Mouse (Mus musculus): ENCODE measurements around the gene Chst8. TPM values are rescaled to one million over a fixed set of nuclear protein-coding genes. Genes with fewer than 3 reads are reported as not detected.

The Chst8 gene
- polyA plus RNA-seq, 1 experiment from 2014 or later, result 4.2 TPM

- no peak overlapping the region for H3K4me2 ChIP-seq (replicated peaks)
- no peaks in the 10 kb centered on the region for H3K9me3 ChIP-seq (replicated peaks)
- 0 out of 2 replicates have a peak, but pooled peaks cover 2% of the 10 kb centered on the region for H3K27me3 ChIP-seq
- WGBS, result 48% methylated on average over 7 of the region's 7 CpGs
- H3K4me1 ChIP-seq, result no peaks in the 10 kb centered on the region; the same call in 1 of the 2 replicates
- no peaks in the 10 kb centered on the region for H3K36me3 ChIP-seq
- no peak overlapping the region for H3K27ac ChIP-seq (replicated peaks)
- no peak for ATAC-seq (ENCODE audit: insufficient number of reproducible peaks, low FRiP score, low TSS enrichment, low read depth)
- no peak overlapping the region for H3K9ac ChIP-seq
- no peak overlapping the region for H3K4me3 ChIP-seq (replicated peaks)
Observed at GRCm38 (mm10) chr7:34750350-34750749, 62.2 kb downstream of the Chst8 start.

- no peaks in the 10 kb centered on the region; the same call in 1 of the 2 replicates for H3K4me1 ChIP-seq
- H3K27ac ChIP-seq (replicated peaks), result no peak overlapping the region
- WGBS, result 52% methylated on average over 3 of the region's 3 CpGs
- H3K4me3 ChIP-seq (replicated peaks), result no peak overlapping the region
- no peak for ATAC-seq (ENCODE audit: insufficient number of reproducible peaks, low FRiP score, low TSS enrichment, low read depth)
- H3K4me2 ChIP-seq (replicated peaks), result no peak overlapping the region
- H3K27me3 ChIP-seq, result 0 out of 2 replicates have a peak, but pooled peaks cover 2% of the 10 kb centered on the region
- H3K9ac ChIP-seq, result no peak overlapping the region
- no peaks in the 10 kb centered on the region for H3K36me3 ChIP-seq
- no peaks in the 10 kb centered on the region for H3K9me3 ChIP-seq (replicated peaks)
Observed at GRCm38 (mm10) chr7:34749753-34750152, 62.8 kb downstream of the Chst8 start.

GRCm38 (mm10) chr7:34748501-34748900 lies 64.0 kb downstream of the Chst8 start:
- WGBS, result 69% methylated on average over 4 of the region's 4 CpGs

GRCm38 (mm10) chr7:34747661-34748060 lies 64.8 kb downstream of the Chst8 start:
- Histone ChIP-seq H3K27me3 (0 out of 2 replicates have a peak, but pooled peaks cover 2% of the 10 kb centered on the region), H3K4me1 (no peaks in the 10 kb centered on the region), H3K36me3 (no peaks in the 10 kb centered on the region), H3K9ac (no peak overlapping the region), H3K9me3 (replicated peaks) (no peaks in the 10 kb centered on the region), H3K27ac (replicated peaks) (no peak overlapping the region), H3K4me3 (replicated peaks) (no peak overlapping the region), H3K4me2 (replicated peaks) (no peak overlapping the region)
- ATAC-seq (ENCODE audit: insufficient number of reproducible peaks, low FRiP score, low TSS enrichment, low read depth), result no peak
- WGBS, result 72% methylated on average over 12 of the region's 12 CpGs

More at GRCm38 (mm10) chr7:34748501-34748900, 64.0 kb downstream of the Chst8 start:
- 0 out of 2 replicates have a peak, but pooled peaks cover 2% of the 10 kb centered on the region for H3K27me3 ChIP-seq
- ATAC-seq (ENCODE audit: insufficient number of reproducible peaks, low FRiP score, low TSS enrichment, low read depth), result no peak
- no peaks in the 10 kb centered on the region for H3K9me3 ChIP-seq (replicated peaks)
- no peak overlapping the region for H3K4me2 ChIP-seq (replicated peaks)
- H3K4me3 ChIP-seq (replicated peaks), result no peak overlapping the region
- H3K4me1 ChIP-seq, result no peaks in the 10 kb centered on the region; the same call in 1 of the 2 replicates
- H3K36me3 ChIP-seq, result no peaks in the 10 kb centered on the region
- no peak overlapping the region for H3K27ac ChIP-seq (replicated peaks)
- H3K9ac ChIP-seq, result no peak overlapping the region

GRCm38 (mm10) chr7:34746586-34746985 lies 65.9 kb downstream of the Chst8 start:
- Histone ChIP-seq H3K4me2 (replicated peaks) (no peak overlapping the region), H3K9me3 (replicated peaks) (no peaks in the 10 kb centered on the region), H3K36me3 (no peaks in the 10 kb centered on the region), H3K4me3 (replicated peaks) (no peak overlapping the region), H3K27me3 (0 out of 2 replicates have a peak, but pooled peaks cover 2% of the 10 kb centered on the region), H3K9ac (no peak overlapping the region), H3K4me1 (no peaks in the 10 kb centered on the region), H3K27ac (replicated peaks) (no peak overlapping the region)
- ATAC-seq (ENCODE audit: insufficient number of reproducible peaks, low FRiP score, low TSS enrichment, low read depth), result no peak
- WGBS, result 54% methylated on average over 6 of the region's 6 CpGs

- Histone ChIP-seq H3K4me3 (replicated peaks) (no peak overlapping the region), H3K36me3 (no peaks in the 10 kb centered on the region), H3K9ac (no peak overlapping the region), H3K4me1 (no peaks in the 10 kb centered on the region), H3K27me3 (0 out of 2 replicates have a peak, but pooled peaks cover under 1% of the 10 kb centered on the region), H3K4me2 (replicated peaks) (no peak overlapping the region), H3K9me3 (replicated peaks) (no peaks in the 10 kb centered on the region), H3K27ac (replicated peaks) (no peak overlapping the region)
- 48% methylated on average over 9 of the region's 9 CpGs for WGBS
- ATAC-seq (ENCODE audit: insufficient number of reproducible peaks, low FRiP score, low TSS enrichment, low read depth), result no peak
Observed at GRCm38 (mm10) chr7:34746165-34746564, 66.3 kb downstream of the Chst8 start.

- no peaks in the 10 kb centered on the region for H3K36me3 ChIP-seq
- H3K9me3 ChIP-seq (replicated peaks), result no peaks in the 10 kb centered on the region
- H3K4me2 ChIP-seq (replicated peaks), result no peak overlapping the region
- no peak for ATAC-seq (ENCODE audit: insufficient number of reproducible peaks, low FRiP score, low TSS enrichment, low read depth)
- no peak overlapping the region for H3K27ac ChIP-seq (replicated peaks)
- no peak overlapping the region for H3K4me3 ChIP-seq (replicated peaks)
- H3K27me3 ChIP-seq, result no peaks in the 10 kb centered on the region
- WGBS, result 77% methylated on average over 9 of the region's 9 CpGs
- no peak overlapping the region for H3K9ac ChIP-seq
- H3K4me1 ChIP-seq, result no peaks in the 10 kb centered on the region
Observed at GRCm38 (mm10) chr7:34745426-34745825, 67.1 kb downstream of the Chst8 start.

- Histone ChIP-seq H3K27ac (replicated peaks) (no peak overlapping the region), H3K36me3 (no peaks in the 10 kb centered on the region), H3K4me2 (replicated peaks) (no peak overlapping the region), H3K9ac (no peak overlapping the region), H3K27me3 (no peaks in the 10 kb centered on the region), H3K4me1 (no peaks in the 10 kb centered on the region), H3K9me3 (replicated peaks) (no peaks in the 10 kb centered on the region), H3K4me3 (replicated peaks) (no peak overlapping the region)
- WGBS, result 88% methylated on average over 8 of the region's 8 CpGs
- no peak for ATAC-seq (ENCODE audit: insufficient number of reproducible peaks, low FRiP score, low TSS enrichment, low read depth)
Observed at GRCm38 (mm10) chr7:34744994-34745393, 67.5 kb downstream of the Chst8 start.

GRCm38 (mm10) chr7:34743411-34744085 lies 69.0 kb downstream of the Chst8 start:
- no peaks in the 10 kb centered on the region for H3K27me3 ChIP-seq
- H3K4me2 ChIP-seq (replicated peaks), result no peak overlapping the region
- H3K9me3 ChIP-seq (replicated peaks), result no peaks in the 10 kb centered on the region
- H3K4me1 ChIP-seq, result no peaks in the 10 kb centered on the region
- no peak overlapping the region for H3K9ac ChIP-seq
- WGBS, result 82% methylated on average over 8 of the region's 8 CpGs
- no peaks in the 10 kb centered on the region for H3K36me3 ChIP-seq
- no peak for ATAC-seq (ENCODE audit: insufficient number of reproducible peaks, low FRiP score, low TSS enrichment, low read depth)
- H3K27ac ChIP-seq (replicated peaks), result no peak overlapping the region
- H3K4me3 ChIP-seq (replicated peaks), result no peak overlapping the region

- WGBS, result 93% methylated on average over 8 of the region's 8 CpGs
- no peak overlapping the region for H3K27ac ChIP-seq (replicated peaks)
- no peak overlapping the region for H3K4me3 ChIP-seq (replicated peaks)
- no peaks in the 10 kb centered on the region for H3K4me1 ChIP-seq
- H3K36me3 ChIP-seq, result no peaks in the 10 kb centered on the region
- ATAC-seq (ENCODE audit: insufficient number of reproducible peaks, low FRiP score, low TSS enrichment, low read depth), result no peak
- H3K9me3 ChIP-seq (replicated peaks), result no peaks in the 10 kb centered on the region
- H3K4me2 ChIP-seq (replicated peaks), result no peak overlapping the region
- no peak overlapping the region for H3K9ac ChIP-seq
- no peaks in the 10 kb centered on the region for H3K27me3 ChIP-seq
Observed at GRCm38 (mm10) chr7:34739371-34739770, 73.1 kb downstream of the Chst8 start.

- H3K27ac ChIP-seq (replicated peaks), result no peak overlapping the region
- H3K9ac ChIP-seq, result no peak overlapping the region
- H3K9me3 ChIP-seq (replicated peaks), result no peaks in the 10 kb centered on the region
- 67% methylated on average over 6 of the region's 6 CpGs for WGBS
- H3K27me3 ChIP-seq, result no peaks in the 10 kb centered on the region
- no peak overlapping the region for H3K4me2 ChIP-seq (replicated peaks)
- H3K4me1 ChIP-seq, result no peaks in the 10 kb centered on the region
- H3K36me3 ChIP-seq, result no peaks in the 10 kb centered on the region
- ATAC-seq (ENCODE audit: insufficient number of reproducible peaks, low FRiP score, low TSS enrichment, low read depth), result no peak
- H3K4me3 ChIP-seq (replicated peaks), result no peak overlapping the region
Observed at GRCm38 (mm10) chr7:34737206-34737605, 75.3 kb downstream of the Chst8 start.

GRCm38 (mm10) chr7:34734348-34734747 lies 78.2 kb downstream of the Chst8 start:
- Histone ChIP-seq H3K36me3 (no peaks in the 10 kb centered on the region), H3K4me3 (replicated peaks) (no peak overlapping the region), H3K4me2 (replicated peaks) (no peak overlapping the region), H3K9ac (no peak overlapping the region), H3K9me3 (replicated peaks) (no peaks in the 10 kb centered on the region), H3K27me3 (no peaks in the 10 kb centered on the region), H3K27ac (replicated peaks) (no peak overlapping the region), H3K4me1 (no peaks in the 10 kb centered on the region)
- no peak for ATAC-seq (ENCODE audit: insufficient number of reproducible peaks, low FRiP score, low TSS enrichment, low read depth)
- WGBS, result 71% methylated on average over 6 of the region's 6 CpGs

Data from embryonic facial prominence, embryonic 15.5 days (tissue).